Mouse (Mus musculus): ENCODE data around the gene Olfr1303.

Gene Olfr1303

GRCm38 (mm10) chr2:111820240-111820639, at the start of gene Olfr1303:
Gene Olfr1303, minus strand, starts transcription at chr2:111820340.
- no peak for DNase-seq (ENCODE audit: low read depth)

- no peak for DNase-seq (ENCODE audit: low read depth)
Observed at GRCm38 (mm10) chr2:111812936-111813335, 7.2 kb downstream of the Olfr1303 start.

- DNase-seq (ENCODE audit: low read depth), result no peak
Observed at GRCm38 (mm10) chr2:111777129-111777528, 43.0 kb downstream of the Olfr1303 start, which contains the start of gene Olfr1302. Gene Olfr1302, plus strand, starts transcription at chr2:111777429.
